Mouse (Mus musculus) CH12.LX (cell line): Measurements from ENCODE around the gene Slc7a6. TPM values are rescaled to one million over a fixed set of nuclear protein-coding genes. Genes with fewer than 3 reads are reported as not detected.

Experiments
- DNase-seq: peaks from one replicate; pipeline ENCODE4 v3.0.0-alpha.2; 2013; ENCODE audit errors: extremely low read depth
- H3K27ac ChIP-seq: 2 replicates; pipeline ENCODE4 v1.5.1; 2012; ENCODE audit warnings: low read depth, mild to moderate bottlenecking, control low read depth, moderate library complexity; ENCODE audit not compliant: insufficient read depth
- H3K27me3 ChIP-seq: replicated peaks from 2 replicates; pipeline ENCODE3; 2012; ENCODE audit warnings: inconsistent platforms
- H3K36me3 ChIP-seq, 2 experiments: replicated peaks in 1 of 2; 2 replicates each; pipeline versions ENCODE3 to v1.6.1; 2012; ENCODE audit warnings: inconsistent platforms in 1 of 2, low read length in 1 of 2, mild to moderate bottlenecking in 1 of 2, mixed read lengths in 1 of 2, moderate library complexity in 1 of 2; ENCODE audit not compliant: control insufficient read depth in 1 of 2, insufficient read depth in 1 of 2
- H3K4me1 ChIP-seq, 2 experiments: 2 replicates each; pipeline ENCODE4 v1.6.1; 2012; ENCODE audit warnings: inconsistent platforms in 1 of 2, moderate library complexity in 1 of 2; ENCODE audit not compliant: insufficient read depth in 2 of 2, control insufficient read depth in 1 of 2
- H3K4me2 ChIP-seq: 2 replicates; pipeline ENCODE4 v1.6.1; 2012; ENCODE audit warnings: low read depth, mild to moderate bottlenecking, control low read depth; ENCODE audit not compliant: poor library complexity, insufficient read depth, severe bottlenecking
- H3K4me3 ChIP-seq, 3 experiments: fragments of 150-350 bp in 1 of 3; sonication (generic) in 1 of 3; replicated peaks in 1 of 3; 2 replicates each; pipeline versions ENCODE3 to v1.5.1; 2011 to 2012; ENCODE audit warnings: low read depth in 2 of 3, low read length in 2 of 3, mild to moderate bottlenecking in 2 of 3, moderate library complexity in 2 of 3, control low read depth in 1 of 3, improper control_type of control experiment in 1 of 3, inconsistent platforms in 1 of 3, mixed read lengths in 1 of 3; ENCODE audit not compliant: poor library complexity in 1 of 3
- H3K79me2 ChIP-seq: replicated peaks from 2 replicates; pipeline ENCODE4 v1.6.1; 2012; ENCODE audit warnings: mild to moderate bottlenecking, moderate library complexity; ENCODE audit not compliant: control insufficient read depth, poor library complexity, insufficient read depth, severe bottlenecking; ENCODE audit errors: extremely low read depth
- H3K9ac ChIP-seq: 2 replicates; pipeline ENCODE4 v1.6.1; 2012; ENCODE audit warnings: low read depth, mild to moderate bottlenecking, control low read depth, moderate library complexity; ENCODE audit not compliant: insufficient read depth
- H3K9me3 ChIP-seq: replicated peaks from 2 replicates; pipeline ENCODE3; 2012; ENCODE audit warnings: low read length, inconsistent platforms, mixed read lengths
- CTCF ChIP-seq, 2 experiments: IDR thresholded peaks in 1 of 2; conservative IDR thresholded peaks in 1 of 2; 2 replicates each; pipeline ENCODE4 v1.5.1; 2011 to 2012; ENCODE audit warnings: low read depth in 2 of 2, low read length in 2 of 2, improper control_type of control experiment in 1 of 2, inconsistent platforms in 1 of 2, mild to moderate bottlenecking in 1 of 2, moderate library complexity in 1 of 2
- ELF1 ChIP-seq: IDR thresholded peaks from 2 replicates; pipeline ENCODE4 v1.6.1; 2014; ENCODE audit warnings: low read depth, mild to moderate bottlenecking, inconsistent platforms, low read length, improper control_type of control experiment
- EP300 ChIP-seq: IDR thresholded peaks from 2 replicates; pipeline ENCODE4 v1.6.1; 2011; ENCODE audit warnings: low read length, improper control_type of control experiment
- ETS1 ChIP-seq: conservative IDR thresholded peaks from 2 replicates; pipeline ENCODE4 v1.6.1; 2012; ENCODE audit warnings: low read depth, mild to moderate bottlenecking, inconsistent platforms, low read length, improper control_type of control experiment, moderate library complexity
- GABPA ChIP-seq: IDR thresholded peaks from 2 replicates; pipeline ENCODE4 v1.6.1; 2012; ENCODE audit warnings: low read depth, low read length, improper control_type of control experiment, inconsistent platforms; ENCODE audit not compliant: insufficient replicate concordance
- KAT2A ChIP-seq: IDR thresholded peaks from 2 replicates; pipeline ENCODE4 v1.6.1; 2012; ENCODE audit warnings: low read length, improper control_type of control experiment, inconsistent platforms; ENCODE audit not compliant: insufficient replicate concordance
- MAFK ChIP-seq: IDR thresholded peaks from 2 replicates; pipeline ENCODE4 v1.6.1; 2011; ENCODE audit warnings: low read length, improper control_type of control experiment; ENCODE audit not compliant: insufficient replicate concordance
- MAZ ChIP-seq: IDR thresholded peaks from 2 replicates; pipeline ENCODE4 v1.6.1; 2012; ENCODE audit warnings: low read depth, mild to moderate bottlenecking, inconsistent platforms, low read length, improper control_type of control experiment, moderate library complexity
- MEF2A ChIP-seq: IDR thresholded peaks from 2 replicates; pipeline ENCODE4 v1.6.1; 2014; ENCODE audit warnings: low read depth, mild to moderate bottlenecking, inconsistent platforms, low read length, improper control_type of control experiment, borderline replicate concordance
- NRF1 ChIP-seq: IDR thresholded peaks from 2 replicates; pipeline ENCODE4 v1.6.1; 2014; ENCODE audit warnings: low read depth, mild to moderate bottlenecking, inconsistent platforms, low read length, improper control_type of control experiment, moderate library complexity
- POLR2AphosphoS2 ChIP-seq: IDR thresholded peaks from 2 replicates; pipeline ENCODE4 v1.6.1; 2011; ENCODE audit warnings: low read depth, low read length, improper control_type of control experiment
- RAD21 ChIP-seq: IDR thresholded peaks from 2 replicates; pipeline ENCODE4 v1.6.1; 2011; ENCODE audit warnings: low read depth, mild to moderate bottlenecking, low read length, improper control_type of control experiment, moderate library complexity
- RCOR1 ChIP-seq: conservative IDR thresholded peaks from 2 replicates; pipeline ENCODE4 v1.6.1; 2012; ENCODE audit warnings: low read depth, mild to moderate bottlenecking, inconsistent platforms, low read length, improper control_type of control experiment
- SIN3A ChIP-seq: IDR thresholded peaks from 2 replicates; pipeline ENCODE4 v1.6.1; 2012; ENCODE audit warnings: low read length, improper control_type of control experiment, inconsistent platforms
- TBP ChIP-seq: conservative IDR thresholded peaks from 2 replicates; pipeline ENCODE4 v1.6.1; 2011; ENCODE audit warnings: low read depth, low read length, improper control_type of control experiment
- TCF12 ChIP-seq: IDR thresholded peaks from 2 replicates; pipeline ENCODE4 v1.6.1; 2014; ENCODE audit warnings: low read depth, mild to moderate bottlenecking, inconsistent platforms, low read length, improper control_type of control experiment
- USF2 ChIP-seq: conservative IDR thresholded peaks from 2 replicates; pipeline ENCODE4 v1.6.1; 2011; ENCODE audit warnings: low read depth, low read length, improper control_type of control experiment
- ZC3H11A ChIP-seq: IDR thresholded peaks from 2 replicates; pipeline ENCODE4 v1.6.1; 2012; ENCODE audit warnings: low read depth, mild to moderate bottlenecking, inconsistent platforms, low read length, improper control_type of control experiment
- ZMIZ1 ChIP-seq: IDR thresholded peaks from 2 replicates; pipeline ENCODE4 v1.6.1; 2012; ENCODE audit warnings: low read depth, mild to moderate bottlenecking, inconsistent platforms, low read length, improper control_type of control experiment
- ZNF384 ChIP-seq: IDR thresholded peaks from 2 replicates; pipeline ENCODE4 v1.6.1; 2012; ENCODE audit warnings: low read depth, low read length, improper control_type of control experiment, inconsistent platforms
- dilution Hi-C: fragments of 300-500 bp; cut with MboI; formaldehyde crosslinking; loops from 2 replicates; pipeline ENCODE4 v1.14.3; 2020; ENCODE audit warnings: low sequenced_read_pairs; ENCODE audit not compliant: extremely low pct_unique_long_range_greater_than_20kb, extremely low pct_ligation_motif_present
- in situ Hi-C: fragments of 300-500 bp; cut with MboI; formaldehyde crosslinking; loops from 3 replicates; pipeline ENCODE4 v1.14.3; 2019; ENCODE audit warnings: low sequenced_read_pairs, low pct_ligation_motif_present, low pct_unique_long_range_greater_than_20kb, mixed read lengths
- polyA plus RNA-seq: library from polyadenylated mRNA; unstranded; fragments of >175 nt; gene quantifications from 2 replicates; pipeline ENCODE4 v1.2.1, GENCODE M21; 2012; ENCODE audit warnings: low read depth; ENCODE audit not compliant: insufficient read length
- total RNA-seq, 2 experiments: library from RNA; depleted of rRNA; stranded (reverse); fragments of 300-350 nt in 1 of 2; fragments of >200 nt in 1 of 2; gene quantifications; 2 replicates each; pipeline ENCODE4 v1.2.3; 2012 to 2014

Slc7a6 gene
- total and polyA plus RNA-seq, 3 experiments: 24.2 to 61.8 (median 32.6) TPM

DNA sequence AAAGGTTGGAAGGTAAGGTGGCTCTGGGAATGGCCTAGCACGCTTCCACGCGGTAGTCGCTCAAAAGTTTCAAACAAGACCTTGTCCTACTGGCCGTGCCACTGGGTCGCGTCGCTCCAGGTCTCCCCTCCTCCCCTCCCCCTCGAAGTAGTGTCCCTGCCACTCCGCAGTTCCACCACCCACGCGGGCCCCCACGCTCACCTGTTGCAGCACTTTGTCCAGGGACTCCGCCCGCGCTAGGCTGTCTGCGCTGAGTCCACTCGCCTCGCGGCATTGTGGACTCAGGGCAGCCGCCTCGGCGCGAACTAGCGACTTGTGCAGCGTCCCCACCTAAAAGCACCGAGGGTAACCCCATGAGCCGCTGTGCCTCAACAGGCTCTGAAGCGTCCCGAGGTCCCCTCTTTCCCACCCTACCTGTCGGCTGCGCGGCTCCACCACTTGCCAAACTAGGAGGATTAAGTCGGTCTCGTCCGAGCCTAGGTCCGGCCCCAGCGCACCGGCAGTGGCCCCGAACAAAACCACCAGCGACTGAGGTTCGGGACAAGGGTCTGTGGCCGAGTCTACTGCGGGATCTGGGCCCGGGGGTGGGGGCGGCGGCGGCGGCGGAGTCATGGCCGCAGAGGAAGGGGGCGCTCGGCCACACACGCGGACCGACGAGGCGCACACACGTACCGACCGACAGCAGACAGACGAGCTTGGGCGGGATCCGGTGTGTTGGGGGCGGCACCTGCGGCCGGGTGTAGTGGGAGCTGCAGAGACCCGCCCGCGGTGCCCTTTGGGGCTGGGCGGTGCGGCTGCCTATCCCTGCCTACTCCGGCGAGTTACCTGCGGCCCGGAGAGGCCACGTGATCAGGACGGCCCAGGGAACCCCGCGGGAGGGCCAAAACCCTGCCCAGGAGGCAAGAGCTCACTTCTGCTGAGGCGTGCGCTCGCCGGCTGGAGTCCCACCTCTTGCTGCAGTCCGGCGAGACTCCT is 32.2 kb upstream of the Slc7a6 start, which contains the start of gene Esrp2:
Gene Esrp2 (minus strand): TSS at position 819 of the 975 bp plus-strand sequence.
- in situ Hi-C loops: no loop called here
- H3K27me3 ChIP-seq: no peaks in the 10 kb centered on the region
- no peak within 1 kb of the TSS for H3K4me3 ChIP-seq

DNA sequence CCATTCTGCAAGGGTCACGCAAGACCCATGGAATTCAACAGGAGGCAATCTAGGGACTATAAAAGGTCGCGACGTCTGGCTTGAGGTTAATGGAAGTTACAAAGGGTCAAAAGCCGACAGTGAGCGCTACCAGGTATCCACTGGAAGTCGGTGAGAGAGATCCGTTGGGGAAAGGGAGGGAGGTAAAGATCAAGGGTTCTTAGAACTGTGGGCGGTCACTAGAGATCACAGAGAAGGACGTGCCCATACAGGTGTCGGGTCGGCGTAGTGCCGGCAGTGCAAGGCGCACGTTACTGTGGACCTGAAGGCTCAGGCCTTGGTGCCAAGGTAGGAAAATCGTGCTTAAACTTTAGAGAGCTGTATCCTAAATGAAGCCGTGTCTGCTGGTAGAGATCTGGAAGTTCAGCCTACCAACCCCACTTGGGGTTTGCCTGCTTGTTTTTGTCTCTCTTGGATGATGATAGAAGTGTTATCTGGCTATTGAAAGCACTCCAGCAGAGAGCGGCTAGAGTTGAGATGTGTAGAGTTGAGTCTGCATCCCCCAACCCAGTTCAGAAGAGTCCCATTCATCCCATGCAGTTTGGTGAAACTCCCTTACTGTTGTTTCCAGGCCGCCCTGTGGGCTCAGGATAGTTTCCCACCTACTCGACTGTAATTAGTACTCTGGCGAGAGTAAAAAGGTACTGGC is 31.3 kb upstream of the Slc7a6 start:
- Histone ChIP-seq H3K4me2 (no peak overlapping the region), H3K9me3 (peaks cover 9% of the 10 kb centered on the region), H3K9ac (no peak overlapping the region), H3K4me1 (peaks cover 0 to 5% of the 10 kb centered on the region in 2 experiments; a peak in 1 of 4 replicates), H3K4me3 (no peak overlapping the region), H3K27me3 (no peaks in the 10 kb centered on the region), H3K36me3 (peaks cover 8 to 34% of the 10 kb centered on the region in 2 experiments), H3K79me2 (no peaks in the 10 kb centered on the region), H3K27ac (no peak overlapping the region)
- dilution Hi-C loops (no loop called here), in situ Hi-C loops (no loop called here)
- no peak for TF ChIP-seq MEF2A
- no peak for TF ChIP-seq ZMIZ1
- no peak for TF ChIP-seq POLR2AphosphoS2
- no peak for TF ChIP-seq EP300
- no peak for TF ChIP-seq USF2
- no peak for TF ChIP-seq ETS1
- no peak for TF ChIP-seq GABPA
- TF ChIP-seq ZNF384: no peak
- no peak for TF ChIP-seq MAFK
- TF ChIP-seq MAZ: no peak
- DNase-seq: no peak

More for the DNA sequence above, 32.2 kb upstream of the Slc7a6 start, which contains the start of gene Esrp2:
- H3K9ac ChIP-seq: no peak within 1 kb of the TSS
- peaks cover 17 to 43% of the 10 kb centered on the region in 2 experiments for H3K36me3 ChIP-seq
- peaks cover 0 to 5% of the 10 kb centered on the region in 2 experiments; a peak in 1 of 4 replicates for H3K4me1 ChIP-seq
- DNase-seq: no peak
- H3K27ac ChIP-seq: no peak within 1 kb of the TSS
- no peaks in the 10 kb centered on the region for H3K79me2 ChIP-seq
- TF ChIP-seq SIN3A (no peak), CTCF (conservative IDR thresholded peaks at IDR 0.05 in 1 of 2, IDR thresholded peaks at IDR 0.05 in 1 of 2; ENCODE audit: low read depth in 2 of 2, low read length in 2 of 2) (no peak), TBP (no peak), RCOR1 (no peak), ZC3H11A (no peak), TCF12 (no peak), ELF1 (no peak), EP300 (no peak), KAT2A (no peak), NRF1 (no peak), RAD21 (no peak), ZNF384 (no peak)
- dilution Hi-C loops: no loop called here
- H3K4me2 ChIP-seq: no peak within 1 kb of the TSS
- H3K9me3 ChIP-seq: peaks cover 9% of the 10 kb centered on the region
